Mouse (Mus musculus) splenic B cell, adult 2 months (primary cell): ENCODE measurements at regions not wholly inside any gene's neighbourhood (a gene's known extent, or its start where the extent isn't known, plus 50 kb on each side); places are given as distances from the start of the nearest gene placed in this dataset.
A peak's percentile ranks its signal among the peaks of the same experiment; 100 is the strongest.
"Not testable (repeated sequence)": the region's sequence is repeated elsewhere in the genome, so short reads cannot be mapped to it uniquely, and the experiment has no call there.

Experiments used
- DNase-seq: peaks from one replicate; pipeline ENCODE4 v3.0.0-alpha.2; 2011; ENCODE audit warnings: low read depth, low spot score
- H3K27me3 ChIP-seq: 2 replicates; pipeline ENCODE4 v1.6.1; 2012; ENCODE audit warnings: mild to moderate bottlenecking, low read length, moderate library complexity, mixed read lengths; ENCODE audit not compliant: control insufficient read depth, poor library complexity, insufficient read depth, severe bottlenecking
- H3K36me3 ChIP-seq: 2 replicates; pipeline ENCODE4 v1.6.1; 2012; ENCODE audit warnings: mild to moderate bottlenecking, low read length, moderate library complexity, mixed read lengths; ENCODE audit not compliant: control insufficient read depth, poor library complexity, insufficient read depth, severe bottlenecking

DNA sequence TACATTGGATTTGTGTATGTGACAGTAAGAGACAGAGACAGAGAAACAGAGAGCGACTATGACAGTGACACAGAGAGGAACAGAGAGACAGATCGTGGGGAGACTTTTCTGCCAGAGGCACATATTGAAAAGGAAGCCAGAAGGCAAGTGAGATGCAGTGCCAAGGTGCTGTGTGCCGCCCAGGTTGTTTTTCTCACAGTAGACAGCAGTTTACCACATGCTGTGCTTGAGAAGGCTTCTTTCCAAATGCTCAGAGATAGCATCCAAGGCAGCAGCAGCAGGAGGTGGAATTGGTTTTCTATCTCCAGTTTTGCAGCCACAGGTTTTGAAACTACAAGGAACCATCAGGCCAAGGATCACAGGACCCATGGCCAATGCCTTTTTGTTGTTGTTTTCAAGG, 466.5 kb downstream of the Lrfn5 start:
- no peaks in the 10 kb centered on the region for H3K27me3 ChIP-seq
- H3K36me3 ChIP-seq = no peaks in the 10 kb centered on the region
- DNase-seq = no peak

DNA sequence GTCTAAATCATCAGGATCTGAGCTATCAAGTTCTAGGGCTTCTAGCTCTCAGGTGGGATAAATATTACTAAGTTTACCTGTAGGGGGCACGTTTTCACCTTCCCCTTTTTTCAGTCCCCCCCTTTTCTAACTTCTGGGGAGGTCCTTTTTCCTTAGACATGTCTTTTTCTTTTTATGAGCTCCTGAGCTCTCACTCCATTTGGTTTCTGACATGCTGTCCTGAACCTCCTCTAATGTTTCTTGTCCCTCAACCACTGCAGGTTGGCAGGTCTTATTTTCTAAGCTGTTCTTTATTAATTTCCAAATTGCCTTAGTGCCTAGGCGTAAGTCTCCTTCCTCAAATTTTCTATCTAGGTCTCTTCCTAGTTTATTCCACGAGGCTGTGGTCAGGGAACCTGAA, 470.9 kb downstream of the Lrfn5 start:
- DNase-seq, H3K36me3 ChIP-seq: not testable (repeated sequence)

DNA sequence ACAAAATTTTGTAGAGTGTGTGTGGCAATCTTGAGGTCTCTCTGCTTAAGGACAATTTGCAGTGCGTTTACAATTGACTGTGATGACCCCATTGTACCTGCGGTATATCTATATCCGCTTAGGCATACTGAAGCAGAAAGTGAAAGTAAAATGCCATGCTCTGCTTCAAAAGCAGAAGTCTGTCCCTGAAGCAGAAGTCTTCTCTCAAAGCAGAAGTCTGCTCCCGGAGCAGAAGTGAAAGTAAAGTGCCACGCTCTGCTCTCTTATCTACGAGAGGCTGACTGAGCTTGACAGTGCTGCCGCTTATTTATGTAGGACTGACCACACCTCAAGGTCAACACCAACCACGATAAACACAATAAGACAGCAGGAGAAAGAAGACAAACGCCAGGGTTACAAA, 471.3 kb downstream of the Lrfn5 start:
- DNase-seq = peak; percentile 21
- Histone ChIP-seq H3K36me3 (no peaks in the 10 kb centered on the region), H3K27me3 (no peaks in the 10 kb centered on the region)

More for the DNA sequence above, 470.9 kb downstream of the Lrfn5 start:
- not testable (repeated sequence) for H3K27me3 ChIP-seq

DNA sequence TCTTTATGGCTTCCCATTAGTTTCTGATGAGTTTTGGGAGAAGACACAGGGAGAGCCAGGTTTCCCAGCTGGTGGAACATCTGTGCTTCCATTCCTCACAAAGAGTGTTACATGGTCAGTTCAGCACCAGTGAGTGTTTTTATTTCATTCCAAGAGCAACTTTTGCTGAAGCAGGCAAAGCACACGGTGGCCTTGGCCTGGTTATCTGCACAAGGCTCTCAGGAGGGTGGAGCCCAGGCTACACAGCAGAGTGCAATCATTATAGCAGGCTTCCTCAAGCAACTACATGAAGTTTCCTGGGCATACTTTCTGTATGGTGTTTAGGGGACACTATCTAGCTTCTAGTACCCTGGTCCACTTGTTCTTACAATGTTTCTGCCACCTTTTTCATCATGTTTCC, 490.4 kb downstream of the Lrfn5 start:
- H3K27me3 ChIP-seq = no peaks in the 10 kb centered on the region
- no peaks in the 10 kb centered on the region for H3K36me3 ChIP-seq
- no peak for DNase-seq

DNA sequence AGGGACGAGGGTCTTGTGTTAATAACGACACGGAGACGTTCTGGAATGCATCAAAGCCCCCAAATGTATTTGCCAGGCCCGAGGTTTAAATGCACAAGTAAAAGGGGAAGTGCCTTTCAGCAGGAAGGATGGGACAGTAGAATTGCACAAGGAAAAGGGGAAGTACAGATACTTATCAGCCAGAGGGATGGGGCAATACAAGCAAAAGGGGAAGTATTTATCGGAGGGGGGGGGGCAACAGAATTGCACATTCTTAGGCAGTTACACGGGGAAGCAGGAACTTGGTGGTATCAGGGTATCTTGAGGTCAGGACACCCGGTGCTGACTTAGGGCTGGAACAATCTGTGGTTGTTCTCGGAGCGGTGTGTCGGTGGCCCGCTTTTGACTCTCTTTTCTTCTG, 494.7 kb downstream of the Lrfn5 start:
- not testable (repeated sequence) for H3K27me3 ChIP-seq, H3K36me3 ChIP-seq, DNase-seq
